Mouse (Mus musculus): ENCODE measurements at regions not wholly inside any gene's neighbourhood (a gene's known extent, or its start where the extent isn't known, plus 50 kb on each side); places are given as distances from the start of the nearest gene placed in this dataset.

DNA sequence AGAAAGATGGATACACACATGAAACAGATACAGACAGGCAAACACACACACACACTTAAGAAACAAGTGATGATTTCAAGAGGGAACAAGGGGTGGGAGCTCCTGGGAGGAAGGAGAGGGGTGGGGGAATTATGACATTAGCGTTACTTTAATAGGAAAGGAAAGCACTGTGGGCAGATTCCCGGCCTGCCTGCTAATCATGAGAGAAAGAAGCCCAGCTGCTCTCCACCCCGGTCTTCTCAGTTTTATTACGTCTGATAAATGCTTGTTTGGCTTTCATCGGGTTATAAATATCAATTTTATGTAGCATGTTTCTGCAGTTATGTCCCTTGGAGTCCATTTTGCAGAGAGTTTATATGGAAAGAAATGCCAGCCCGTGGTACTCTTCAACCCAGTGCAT, 554.1 kb downstream of the Zfp704 start:
- TF ChIP-seq CTCF (IDR thresholded peaks at IDR 0.05; ENCODE audit: control insufficient read depth, insufficient read depth, insufficient replicate concordance, low read depth, low read length): no peak
- no peak for TF ChIP-seq POLR2A (IDR thresholded peaks at IDR 0.05; ENCODE audit: control insufficient read depth, low read depth, low read length)
